Mouse (Mus musculus): ENCODE data around the gene Slc16a10.

DNA sequence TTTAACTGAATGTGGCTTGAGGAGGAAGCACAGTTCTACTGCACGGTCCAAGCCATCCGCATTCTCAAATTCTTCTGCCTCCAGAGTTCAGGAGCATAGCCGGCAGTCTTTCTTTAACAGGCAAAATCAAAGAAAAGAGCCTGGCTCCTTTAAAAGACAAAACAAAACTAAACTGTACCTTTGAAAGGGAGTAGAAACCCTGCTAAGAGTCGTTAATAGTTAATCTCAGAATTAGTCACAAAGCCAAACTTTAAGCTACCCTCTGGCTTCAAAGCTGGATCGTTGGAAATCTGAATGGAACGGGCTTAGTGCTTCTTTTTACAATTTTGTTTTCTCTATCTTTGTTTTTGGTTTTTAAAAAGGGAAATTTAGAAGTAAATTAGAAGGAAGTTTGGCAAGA lies 79.2 kb downstream of the Slc16a10 start:
- TF ChIP-seq POLR2A (IDR thresholded peaks at IDR 0.05; ENCODE audit: low read depth, low read length) (no peak), CTCF (IDR thresholded peaks at IDR 0.05; ENCODE audit: extremely low read depth, insufficient read length, insufficient replicate concordance, low read depth, low read length) (no peak)

All from small intestine, adult 2 months (tissue).